In the genomic region with DNA sequence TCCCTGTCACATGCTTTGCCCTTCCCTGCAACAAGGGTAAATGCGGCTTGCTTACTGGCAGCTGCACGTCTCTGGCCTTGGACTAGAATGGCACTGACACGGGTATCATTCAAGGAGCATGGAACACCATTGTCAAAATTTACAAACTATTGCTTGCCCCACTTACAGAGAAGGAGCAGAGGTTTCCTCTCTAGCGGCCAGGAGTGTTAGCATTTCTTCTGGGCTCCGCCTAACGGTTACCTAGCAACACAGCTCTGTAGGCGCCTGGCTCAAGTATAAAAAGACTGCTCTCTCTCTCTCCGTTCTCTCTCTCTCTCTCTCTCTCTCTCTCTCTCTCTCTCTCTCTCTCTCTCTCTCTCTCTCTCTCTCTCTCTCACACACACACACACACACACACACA, we compare ENCODE assay signal across 9 mouse cellular contexts. TPM values are rescaled to one million over a fixed set of nuclear protein-coding genes. Genes with fewer than 3 reads are reported as not detected.
DNase-seq lines count a peak whose midpoint lies in the region; ATAC-seq lines count a peak whose summit lies in the region.
"Had no signal": no experiment of that assay in that cellular context is flagged by ENCODE, and none has a peak within 500 bp of the region (broad histone marks: within the 10 kb centered on the region; RNA-seq: fewer than 3 reads in every experiment).

No protein-coding gene starts in this region.

- ATAC-seq in hindbrain, embryonic 11.5 days (ENCODE audit: low FRiP score), result no peak
- ATAC-seq in hindbrain, embryonic 13.5 days (ENCODE audit: low FRiP score), result no peak
- ATAC-seq in lung, embryonic 15.5 days (ENCODE audit: borderline replicate concordance, extremely low read depth, low FRiP score, low TSS enrichment), result no peak

- no peak overlapping the region for H3K4me3 ChIP-seq in hindbrain, embryonic 11.5 days (ENCODE audit: low read depth, low read length)
- H3K4me3 ChIP-seq in hindbrain, embryonic 13.5 days, result no peak overlapping the region
- no peak overlapping the region for H3K4me3 ChIP-seq in lung, embryonic 15.5 days

- peak; percentile 43 for DNase-seq in hindbrain, embryonic 11.5 days (ENCODE audit: low spot score)
- DNase-seq in CD4-positive helper T cell, adult 2 months (ENCODE audit: low read depth, low spot score), result peak; percentile 65
- peak; percentile 12 for DNase-seq in Muller cell, postnatal 12 days (ENCODE audit: inconsistent ontology term)
- no peak for DNase-seq in left cerebral cortex, postnatal 4 days
- no peak for DNase-seq in left cerebral cortex, adult 18-20 months (ENCODE audit: low spot score in 2 of 2)
- DNase-seq in left cerebral cortex, adult 11 months (ENCODE audit: low spot score), result no peak
- DNase-seq: cerebellum, adult 8-10 months had no signal

- 20% methylated on average over 8 of the region's 8 CpGs for WGBS in hindbrain, embryonic 11.5 days
- 12% methylated on average over 8 of the region's 8 CpGs for WGBS in hindbrain, embryonic 13.5 days
- 2% methylated on average over 7 of the region's 8 CpGs for WGBS in lung, embryonic 15.5 days

- H3K27ac ChIP-seq in hindbrain, embryonic 11.5 days (ENCODE audit: low read depth, low read length), result no peak overlapping the region
- H3K27ac ChIP-seq in hindbrain, embryonic 13.5 days, result no peak overlapping the region
- peak overlapping the region; percentile 74 for H3K27ac ChIP-seq in lung, embryonic 15.5 days

- no peaks in the 10 kb centered on the region for H3K36me3 ChIP-seq in hindbrain, embryonic 11.5 days (ENCODE audit: control insufficient read depth, insufficient read depth, low read length)
- H3K36me3 ChIP-seq in hindbrain, embryonic 13.5 days, result no peaks in the 10 kb centered on the region
- no peaks in the 10 kb centered on the region for H3K36me3 ChIP-seq in lung, embryonic 15.5 days

- no peaks in the 10 kb centered on the region for H3K9me3 ChIP-seq in hindbrain, embryonic 11.5 days (ENCODE audit: control insufficient read depth, low read length)
- H3K9me3 ChIP-seq in hindbrain, embryonic 13.5 days, result no peaks in the 10 kb centered on the region
- H3K9me3 ChIP-seq in lung, embryonic 15.5 days, result peaks cover 3% of the 10 kb centered on the region; the same call in 1 of the 2 replicates

- H3K27me3 ChIP-seq in hindbrain, embryonic 11.5 days (ENCODE audit: control insufficient read depth, insufficient read depth, low read length), result no peaks in the 10 kb centered on the region
- no peaks in the 10 kb centered on the region for H3K27me3 ChIP-seq in hindbrain, embryonic 13.5 days
- no peaks in the 10 kb centered on the region for H3K27me3 ChIP-seq in lung, embryonic 15.5 days

- H3K4me2 ChIP-seq in hindbrain, embryonic 11.5 days (replicated peaks; ENCODE audit: low read depth, low read length), result no peak overlapping the region
- H3K4me2 ChIP-seq in hindbrain, embryonic 13.5 days, result no peak overlapping the region
- peak overlapping the region; percentile 26 for H3K4me2 ChIP-seq in lung, embryonic 15.5 days

- intact Hi-C loops in left cerebral cortex, postnatal 4 days (cut with DNase I), result no loop called here

- H3K9ac ChIP-seq in hindbrain, embryonic 11.5 days (ENCODE audit: low read depth, low read length), result no peak overlapping the region
- H3K9ac ChIP-seq in hindbrain, embryonic 13.5 days, result no peak overlapping the region
- no peak overlapping the region for H3K9ac ChIP-seq in lung, embryonic 15.5 days

- no peaks in the 10 kb centered on the region; the same call in 1 of the 2 replicates for H3K4me1 ChIP-seq in hindbrain, embryonic 11.5 days (replicated peaks; ENCODE audit: control insufficient read depth, insufficient read depth, low read length)
- peaks cover 21% of the 10 kb centered on the region for H3K4me1 ChIP-seq in hindbrain, embryonic 13.5 days (replicated peaks)
- H3K4me1 ChIP-seq in lung, embryonic 15.5 days, result peaks cover 10% of the 10 kb centered on the region

RNA-seq across cellular contexts. Expression of gene Pafah2, which starts 3.5 kb away (rescaled TPM):
- 7.9 and 10.2 TPM in 2 replicates for polyA plus RNA-seq in hindbrain, embryonic 11.5 days (2014; fragmentation: Nextera tagmentation; extraction: Ambion mirVana)
- polyA plus RNA-seq in hindbrain, embryonic 13.5 days (2015; fragmentation: Nextera tagmentation; extraction: Ambion mirVana), result 7.8 TPM in 2 replicates
- 10.6 and 12.6 TPM in 2 replicates for polyA plus RNA-seq in lung, embryonic 15.5 days (2015; fragmentation: Nextera tagmentation; extraction: Ambion mirVana)
- 10 to 100 TPM; 12.7 to 14.1 TPM for total RNA-seq in left cerebral cortex, postnatal 4 days (2021)
- 1 to 10 TPM; 4.8 to 7.4 TPM for total RNA-seq in left cerebral cortex, adult 18-20 months (2021)

RNA-seq across cellular contexts. Expression of gene Extl1, which starts 8.9 kb away (rescaled TPM):
- polyA plus RNA-seq in hindbrain, embryonic 11.5 days (2014; fragmentation: Nextera tagmentation; extraction: Ambion mirVana), result 0.18 and 0.26 TPM in 2 replicates
- polyA plus RNA-seq in hindbrain, embryonic 13.5 days (2015; fragmentation: Nextera tagmentation; extraction: Ambion mirVana), result 0.36 and 0.45 TPM in 2 replicates
- polyA plus RNA-seq in lung, embryonic 15.5 days (2015; fragmentation: Nextera tagmentation; extraction: Ambion mirVana), result 2.7 and 2.8 TPM in 2 replicates
- 1 to 10 TPM; 3.9 to 4.1 TPM for total RNA-seq in left cerebral cortex, postnatal 4 days (2021)
- 10 to 100 TPM; 44.0 to 45.4 TPM for total RNA-seq in left cerebral cortex, adult 18-20 months (2021)

RNA-seq across cellular contexts. Expression of gene Slc30a2, which starts 49.6 kb away (rescaled TPM):
- not detected in 2 replicates for polyA plus RNA-seq in hindbrain, embryonic 11.5 days (2014; fragmentation: Nextera tagmentation; extraction: Ambion mirVana)
- polyA plus RNA-seq in hindbrain, embryonic 13.5 days (2015; fragmentation: Nextera tagmentation; extraction: Ambion mirVana), result not detected in 2 replicates
- polyA plus RNA-seq in lung, embryonic 15.5 days (2015; fragmentation: Nextera tagmentation; extraction: Ambion mirVana), result 0.26 and 0.43 TPM in 2 replicates
- total RNA-seq in left cerebral cortex, postnatal 4 days (2021), result not detected
- total RNA-seq in left cerebral cortex, adult 18-20 months (2021), result under 1 TPM in 1 of 2 experiments, not detected in 1; 0.40 TPM

Comparison
In these comparisons a context has a peak if more than half of its experiments do, and no peak if none do; other contexts are left out.
1. DNase-seq: peak in hindbrain, embryonic 11.5 days (single experiment), CD4-positive helper T cell, adult 2 months (single experiment) and Muller cell, postnatal 12 days (single experiment); none in left cerebral cortex, postnatal 4 days (single experiment), left cerebral cortex, adult 18-20 months (0 of 2) and left cerebral cortex, adult 11 months (single experiment).